Mouse (Mus musculus): ENCODE measurements at regions not wholly inside any gene's neighbourhood (a gene's known extent, or its start where the extent isn't known, plus 50 kb on each side); places are given as distances from the start of the nearest gene placed in this dataset.
"Not testable (repeated sequence)": the region's sequence is repeated elsewhere in the genome, so short reads cannot be mapped to it uniquely, and the experiment has no call there.

GRCm38 (mm10) chr11:42754481-42755272 is 280.9 kb upstream of the Gm9972 start:
- no peak for DNase-seq (ENCODE audit: low read depth, low spot score)

GRCm38 (mm10) chr11:42755415-42755814 is 280.1 kb upstream of the Gm9972 start:
- DNase-seq (ENCODE audit: low read depth, low spot score): no peak

GRCm38 (mm10) chr11:42765213-42765612 is 270.3 kb upstream of the Gm9972 start:
- no peak for DNase-seq (ENCODE audit: low read depth, low spot score)

GRCm38 (mm10) chr11:42775074-42775676 is 260.4 kb upstream of the Gm9972 start:
- DNase-seq (ENCODE audit: low read depth, low spot score): no peak

GRCm38 (mm10) chr11:42811487-42811886 is 224.1 kb upstream of the Gm9972 start:
- DNase-seq (ENCODE audit: low read depth, low spot score): no peak

- no peak for DNase-seq (ENCODE audit: low read depth, low spot score)
These were observed 219.8 kb upstream of the Gm9972 start for GRCm38 (mm10) chr11:42815753-42816152.

- DNase-seq (ENCODE audit: low read depth, low spot score): no peak
These were observed 212.7 kb upstream of the Gm9972 start for GRCm38 (mm10) chr11:42822835-42823234.

- DNase-seq (ENCODE audit: low read depth, low spot score): no peak
These were observed 189.8 kb upstream of the Gm9972 start for GRCm38 (mm10) chr11:42845795-42846194.

- no peak for DNase-seq (ENCODE audit: low read depth, low spot score)
These were observed 181.1 kb upstream of the Gm9972 start for GRCm38 (mm10) chr11:42854411-42854810.

- no peak for DNase-seq (ENCODE audit: low read depth, low spot score)
These were observed 177.9 kb upstream of the Gm9972 start for GRCm38 (mm10) chr11:42857687-42858086.

- DNase-seq (ENCODE audit: low read depth, low spot score): no peak
These were observed 161.5 kb upstream of the Gm9972 start for GRCm38 (mm10) chr11:42874056-42874455.

GRCm38 (mm10) chr11:42900024-42900423 is 135.5 kb upstream of the Gm9972 start:
- DNase-seq (ENCODE audit: low read depth, low spot score): no peak

- no peak for DNase-seq (ENCODE audit: low read depth, low spot score)
These were observed 132.0 kb upstream of the Gm9972 start for GRCm38 (mm10) chr11:42903459-42904012.

- no peak for DNase-seq (ENCODE audit: low read depth, low spot score)
These were observed 130.0 kb upstream of the Gm9972 start for GRCm38 (mm10) chr11:42905561-42905960.

- DNase-seq (ENCODE audit: low read depth, low spot score): no peak
These were observed 129.5 kb upstream of the Gm9972 start for GRCm38 (mm10) chr11:42906020-42906419.

- DNase-seq (ENCODE audit: low read depth, low spot score): no peak
These were observed 118.9 kb upstream of the Gm9972 start for GRCm38 (mm10) chr11:42916421-42917181.

GRCm38 (mm10) chr11:42919221-42919620 is 116.3 kb upstream of the Gm9972 start:
- DNase-seq (ENCODE audit: low read depth, low spot score): no peak

GRCm38 (mm10) chr11:42927156-42927555 is 108.4 kb upstream of the Gm9972 start:
- no peak for DNase-seq (ENCODE audit: low read depth, low spot score)

GRCm38 (mm10) chr11:42928916-42929315 is 106.6 kb upstream of the Gm9972 start:
- no peak for DNase-seq (ENCODE audit: low read depth, low spot score)

- DNase-seq (ENCODE audit: low read depth, low spot score): not testable (repeated sequence)
These were observed 96.3 kb upstream of the Gm9972 start for GRCm38 (mm10) chr11:42939271-42939670.

GRCm38 (mm10) chr11:42941561-42941960 is 94.0 kb upstream of the Gm9972 start:
- no peak for DNase-seq (ENCODE audit: low read depth, low spot score)

GRCm38 (mm10) chr11:42942284-42942683 is 93.3 kb upstream of the Gm9972 start:
- DNase-seq (ENCODE audit: low read depth, low spot score): no peak
